Mouse (Mus musculus) liver, embryonic 13.5 days (tissue): ENCODE data around the gene Trp53. TPM values are rescaled to one million over a fixed set of nuclear protein-coding genes. Genes with fewer than 3 reads are reported as not detected.

Experiments used
- ATAC-seq: fragments of 200-750 bp; cut with Nextera tagmentation; 2 replicates; pipeline ENCODE4 v1.8.0; 2017; ENCODE audit warnings: low read depth, mild to moderate bottlenecking, moderate number of reproducible peaks, moderate library complexity
- DNase-seq: peaks from one replicate; pipeline ENCODE4 v3.0.0; 2022
- H3K27ac ChIP-seq: fragments of 300-500 bp; sonication (generic); 2 replicates; pipeline ENCODE4 v1.5.1; 2015; ENCODE audit warnings: moderate library complexity, mild to moderate bottlenecking, inconsistent platforms
- H3K27me3 ChIP-seq: fragments of 300-500 bp; sonication (generic); 2 replicates; pipeline ENCODE4 v1.6.1; 2015; ENCODE audit warnings: mild to moderate bottlenecking, inconsistent platforms
- H3K36me3 ChIP-seq: fragments of 300-500 bp; sonication (generic); 2 replicates; pipeline ENCODE4 v1.6.1; 2015; ENCODE audit warnings: mild to moderate bottlenecking, inconsistent platforms
- H3K4me1 ChIP-seq: fragments of 300-500 bp; sonication (generic); replicated peaks from 2 replicates; pipeline ENCODE4 v1.6.1; 2015; ENCODE audit warnings: inconsistent platforms
- H3K4me2 ChIP-seq: fragments of 300-500 bp; sonication (generic); 2 replicates; pipeline ENCODE4 v1.6.1; 2015; ENCODE audit warnings: inconsistent platforms, mild to moderate bottlenecking, moderate library complexity
- H3K4me3 ChIP-seq: fragments of 300-500 bp; sonication (generic); replicated peaks from 2 replicates; pipeline ENCODE4 v1.5.1; 2015; ENCODE audit warnings: mild to moderate bottlenecking, inconsistent platforms
- H3K9ac ChIP-seq: fragments of 300-500 bp; sonication (generic); 2 replicates; pipeline ENCODE4 v1.6.1; 2015; ENCODE audit warnings: mild to moderate bottlenecking, inconsistent platforms
- H3K9me3 ChIP-seq: fragments of 300-500 bp; sonication (generic); replicated peaks from 2 replicates; pipeline ENCODE4 v1.6.1; 2016; ENCODE audit warnings: inconsistent platforms
- WGBS: fragments of 180-500 bp; shearing (Covaris S2); methylation state at CpG from one replicate; pipeline ENCODE4 v1.1.7; 2015; ENCODE audit not compliant: insufficient replicate concordance; 5-methylcytosine and 5-hydroxymethylcytosine counted together
- polyA plus RNA-seq: library from polyadenylated mRNA; unstranded; fragments of >200 nt; fragmentation: Nextera tagmentation; extraction: Ambion mirVana; gene quantifications from 2 replicates; pipeline ENCODE4 v1.2.1, GENCODE M21; 2015

The Trp53 gene
- polyA plus RNA-seq, 1 experiment from 2014 or later: 83.0 TPM

DNA sequence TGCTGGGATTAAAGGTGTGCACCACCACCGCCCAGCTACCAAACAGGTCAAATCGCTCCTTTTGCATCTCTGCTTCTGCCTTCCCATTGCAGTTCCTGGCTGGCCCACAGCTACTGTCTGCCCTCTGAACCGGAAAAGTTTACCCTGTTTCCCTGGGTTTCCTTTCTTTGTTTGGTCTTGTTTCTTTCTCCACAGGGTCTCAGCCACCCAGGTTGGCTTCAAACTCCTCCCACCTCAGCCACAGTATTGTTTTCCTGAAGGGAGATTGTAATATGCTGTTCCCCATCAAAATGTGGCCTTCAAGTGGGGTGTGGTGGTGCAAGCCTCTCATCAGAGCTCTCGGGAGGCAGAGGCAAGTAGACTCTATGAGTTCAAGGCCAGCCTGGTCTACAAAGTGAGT, 28.8 kb upstream of the Trp53 start:
- H3K27ac ChIP-seq: no peak overlapping the region
- H3K4me3 ChIP-seq: no peak overlapping the region
- DNase-seq: no peak
- peaks cover 13% of the 10 kb centered on the region for H3K4me1 ChIP-seq
- H3K9ac ChIP-seq: no peak overlapping the region
- no peaks in the 10 kb centered on the region for H3K9me3 ChIP-seq
- ATAC-seq: no peak
- no peaks in the 10 kb centered on the region for H3K36me3 ChIP-seq
- WGBS: 52% methylated on average over 4 of the region's 4 CpGs
- H3K4me2 ChIP-seq: no peak overlapping the region
- H3K27me3 ChIP-seq: peaks cover 66% of the 10 kb centered on the region

DNA sequence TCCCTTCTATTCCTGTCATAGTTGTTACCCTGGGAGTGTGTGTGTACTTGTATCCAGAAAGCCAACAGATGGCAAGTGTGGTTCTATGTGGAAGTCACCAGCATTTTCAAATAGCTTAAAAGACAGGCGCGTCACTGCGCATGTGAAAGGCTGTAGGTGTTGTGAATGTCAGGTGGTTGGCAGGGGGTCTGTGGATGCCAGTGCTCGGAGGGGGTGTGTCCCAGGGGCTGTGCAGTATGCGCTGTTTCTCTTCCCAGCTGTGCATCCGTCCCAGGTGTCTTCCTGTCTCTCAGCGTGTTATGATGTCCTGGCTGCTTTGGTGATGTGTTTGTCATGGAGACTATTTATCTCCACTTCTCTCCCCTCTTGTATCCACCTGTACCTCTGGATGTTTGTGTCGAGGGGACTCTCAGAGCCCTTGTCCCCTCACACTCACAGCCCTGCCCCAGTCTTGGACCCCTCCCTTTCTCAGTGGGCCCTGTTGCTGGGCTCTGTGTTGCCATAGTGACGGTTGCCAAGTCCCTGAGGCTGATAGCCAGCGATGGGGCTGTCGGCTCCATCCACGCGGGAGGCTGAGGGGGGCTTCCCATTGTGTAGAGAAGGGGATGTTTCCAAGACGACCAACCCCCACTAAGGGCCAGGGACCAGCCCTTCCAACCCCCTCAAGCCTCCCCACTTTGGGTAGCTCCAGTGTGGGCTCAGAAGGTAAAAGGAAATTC, 27.4 kb upstream of the Trp53 start:
- no peak overlapping the region for H3K4me3 ChIP-seq
- H3K4me1 ChIP-seq: no peaks in the 10 kb centered on the region; the same call in 1 of the 2 replicates
- ATAC-seq: no peak

DNA sequence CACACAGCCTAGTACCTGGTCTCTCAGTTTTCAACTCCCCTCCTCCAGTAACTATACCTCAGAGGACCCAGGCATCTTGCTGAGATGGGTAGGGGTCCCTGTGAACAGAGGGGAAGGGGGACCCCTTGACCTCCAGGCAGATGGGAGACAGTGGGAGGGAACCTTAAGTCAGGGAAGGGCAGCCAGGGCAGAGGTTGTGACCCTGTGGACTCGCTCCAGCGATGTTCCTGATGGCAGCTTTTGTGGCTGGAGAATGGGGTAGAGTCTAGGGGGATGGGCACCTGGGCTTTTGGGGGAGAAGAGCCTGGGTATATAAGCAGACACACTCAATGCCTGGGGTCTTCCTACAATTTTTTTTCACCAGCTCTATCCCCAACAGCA, 26.8 kb upstream of the Trp53 start:
- Histone ChIP-seq H3K4me3 (no peak overlapping the region), H3K4me2 (no peak overlapping the region), H3K9ac (no peak overlapping the region), H3K9me3 (no peaks in the 10 kb centered on the region), H3K27ac (no peak overlapping the region), H3K36me3 (no peaks in the 10 kb centered on the region), H3K4me1 (peaks cover under 1% of the 10 kb centered on the region; the same call in 1 of the 2 replicates), H3K27me3 (peaks cover 66% of the 10 kb centered on the region)
- WGBS: 44% methylated on average over 2 of the region's 2 CpGs
- DNase-seq (no peak), ATAC-seq (no peak)

More for the DNA sequence above, 27.4 kb upstream of the Trp53 start:
- peaks cover 66% of the 10 kb centered on the region for H3K27me3 ChIP-seq
- no peaks in the 10 kb centered on the region for H3K36me3 ChIP-seq
- no peak overlapping the region for H3K9ac ChIP-seq
- H3K4me2 ChIP-seq: no peak overlapping the region
- no peak for DNase-seq
- no peak overlapping the region for H3K27ac ChIP-seq
- 39% methylated on average over 14 of the region's 14 CpGs for WGBS
- H3K9me3 ChIP-seq: no peaks in the 10 kb centered on the region

DNA sequence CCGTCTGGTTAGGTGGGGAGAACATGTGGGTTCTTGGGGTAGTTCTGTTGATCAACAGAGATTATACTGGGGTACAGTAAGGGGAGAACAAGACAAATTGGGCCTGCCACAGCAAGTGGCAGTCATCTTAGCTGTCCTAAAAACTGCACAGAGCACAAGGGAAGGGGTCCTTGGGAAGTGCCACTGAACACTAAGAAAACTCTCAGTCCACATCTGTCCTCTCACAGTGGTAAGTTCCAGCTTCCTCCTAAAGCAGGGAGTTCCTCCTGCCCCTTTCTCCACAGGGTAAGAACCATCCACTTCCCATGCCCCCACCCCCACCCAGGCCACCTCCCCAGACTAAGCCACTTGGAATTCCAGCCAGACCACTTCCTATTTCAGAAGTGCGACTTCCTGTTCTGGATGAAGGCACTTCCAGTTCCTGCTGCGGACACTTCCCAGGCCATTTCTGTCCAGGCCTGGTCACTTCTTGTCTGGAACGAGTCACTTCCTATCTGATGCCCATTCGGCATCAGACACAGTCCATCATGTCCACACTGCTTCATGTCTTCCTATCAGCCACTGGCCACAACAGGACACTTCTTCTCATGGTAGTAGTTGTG, 25.5 kb upstream of the Trp53 start:
- DNase-seq (no peak), ATAC-seq (0 out of 2 replicates have a peak, but pooled peaks have one; percentile 19)
- Histone ChIP-seq H3K9ac (no peak overlapping the region), H3K4me1 (peaks cover 14% of the 10 kb centered on the region), H3K9me3 (no peaks in the 10 kb centered on the region), H3K36me3 (no peaks in the 10 kb centered on the region), H3K4me2 (no peak overlapping the region), H3K27ac (no peak overlapping the region; the same call in 1 of the 2 replicates), H3K27me3 (peaks cover 66% of the 10 kb centered on the region), H3K4me3 (no peak overlapping the region)
- 38% methylated on average over 5 of the region's 5 CpGs for WGBS

DNA sequence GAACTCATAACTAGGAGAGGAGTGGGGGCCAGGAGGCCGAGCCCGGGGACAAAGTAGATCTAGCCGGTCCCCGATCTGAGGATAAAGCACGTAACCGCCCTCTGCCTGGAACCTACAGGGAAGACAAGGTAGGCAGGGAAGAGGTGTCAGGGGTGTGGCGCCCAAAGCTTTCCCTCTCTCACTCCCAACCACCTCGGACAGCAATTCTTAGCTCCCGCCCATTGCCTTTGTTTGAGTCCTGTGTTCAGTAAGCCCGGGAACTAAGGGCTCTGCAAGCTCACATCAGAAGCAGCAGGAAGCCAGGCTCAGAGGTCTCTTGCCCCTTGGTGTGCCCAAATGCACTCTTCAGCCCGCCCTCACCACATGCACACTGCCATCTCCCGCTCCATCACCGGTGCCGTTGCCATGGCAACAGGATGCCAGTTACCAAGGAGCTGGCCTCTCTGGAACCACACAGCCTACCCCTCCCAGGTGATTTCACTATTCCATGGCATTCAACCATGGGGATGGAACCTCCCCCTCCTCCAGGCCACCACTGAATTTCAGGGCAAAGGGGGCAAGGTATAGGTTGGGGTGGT, 22.7 kb upstream of the Trp53 start:
- DNase-seq: no peak
- ATAC-seq: no peak
- Histone ChIP-seq H3K27me3 (peaks cover 82% of the 10 kb centered on the region), H3K4me2 (no peak overlapping the region), H3K4me1 (peaks cover 28% of the 10 kb centered on the region), H3K4me3 (no peak overlapping the region), H3K27ac (no peak overlapping the region), H3K9me3 (no peaks in the 10 kb centered on the region), H3K9ac (no peak overlapping the region), H3K36me3 (peaks cover 20% of the 10 kb centered on the region)
- 39% methylated on average over 14 of the region's 14 CpGs for WGBS

DNA sequence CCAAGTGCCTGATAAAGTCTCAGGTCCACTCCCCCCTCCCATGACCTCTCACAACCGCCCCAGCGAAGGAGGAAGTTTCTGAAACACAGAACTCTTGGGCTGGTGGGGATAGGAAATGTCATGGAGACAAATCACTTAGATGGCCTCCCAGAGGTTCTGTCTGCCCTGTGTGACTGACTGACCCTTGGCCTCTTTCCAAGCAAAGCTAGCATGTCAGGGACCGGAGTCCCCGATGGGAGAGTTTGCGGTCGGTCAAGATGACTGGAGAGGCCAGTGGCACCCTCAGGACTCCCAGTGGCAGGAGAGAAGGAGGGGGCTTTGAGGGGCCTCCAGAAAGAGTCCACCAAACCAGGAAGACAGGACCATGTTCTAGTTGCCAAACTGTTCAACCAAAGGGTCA, 21.4 kb upstream of the Trp53 start:
- Histone ChIP-seq H3K4me1 (peaks cover 34% of the 10 kb centered on the region), H3K27ac (no peak overlapping the region), H3K36me3 (peaks cover 33% of the 10 kb centered on the region), H3K27me3 (peaks cover 70% of the 10 kb centered on the region), H3K4me2 (peak overlapping the region; percentile 56; the same call in 1 of the 2 replicates), H3K9ac (peak overlapping the region; percentile 17; the same call in 1 of the 2 replicates), H3K9me3 (no peaks in the 10 kb centered on the region), H3K4me3 (no peak overlapping the region)
- WGBS: 13% methylated on average over 6 of the region's 6 CpGs
- ATAC-seq (no peak), DNase-seq (no peak)

DNA sequence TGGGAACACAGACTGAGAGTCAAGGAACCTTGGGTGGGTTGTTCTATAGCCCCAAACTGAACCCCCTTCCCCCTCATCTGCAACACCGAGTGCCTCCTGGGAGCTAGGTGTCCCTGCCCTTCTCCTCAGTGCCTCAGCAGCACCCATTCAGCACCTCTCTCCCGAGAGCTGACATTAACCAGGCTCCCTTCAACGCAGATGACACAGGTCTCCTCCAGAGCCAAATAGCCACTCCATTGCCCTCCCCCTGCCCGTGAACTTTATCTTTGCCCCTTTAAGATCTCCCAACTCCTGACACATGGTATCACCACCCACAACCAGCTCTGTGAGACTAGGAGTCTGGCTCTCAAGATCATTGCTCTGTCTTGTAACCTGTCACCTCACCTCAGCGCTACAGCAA, 21.0 kb upstream of the Trp53 start:
- peak overlapping the region; percentile 56 for H3K4me2 ChIP-seq
- peak overlapping the region; percentile 46 for H3K4me3 ChIP-seq
- H3K27me3 ChIP-seq: peaks cover 70% of the 10 kb centered on the region
- H3K36me3 ChIP-seq: peaks cover 37% of the 10 kb centered on the region
- ATAC-seq (no peak), DNase-seq (no peak)
- WGBS: 14% methylated on average over 5 of the region's 5 CpGs
- peaks cover 38% of the 10 kb centered on the region for H3K4me1 ChIP-seq
- H3K27ac ChIP-seq: no peak overlapping the region
- H3K9ac ChIP-seq: peak overlapping the region; percentile 17; the same call in 1 of the 2 replicates
- H3K9me3 ChIP-seq: no peaks in the 10 kb centered on the region

DNA sequence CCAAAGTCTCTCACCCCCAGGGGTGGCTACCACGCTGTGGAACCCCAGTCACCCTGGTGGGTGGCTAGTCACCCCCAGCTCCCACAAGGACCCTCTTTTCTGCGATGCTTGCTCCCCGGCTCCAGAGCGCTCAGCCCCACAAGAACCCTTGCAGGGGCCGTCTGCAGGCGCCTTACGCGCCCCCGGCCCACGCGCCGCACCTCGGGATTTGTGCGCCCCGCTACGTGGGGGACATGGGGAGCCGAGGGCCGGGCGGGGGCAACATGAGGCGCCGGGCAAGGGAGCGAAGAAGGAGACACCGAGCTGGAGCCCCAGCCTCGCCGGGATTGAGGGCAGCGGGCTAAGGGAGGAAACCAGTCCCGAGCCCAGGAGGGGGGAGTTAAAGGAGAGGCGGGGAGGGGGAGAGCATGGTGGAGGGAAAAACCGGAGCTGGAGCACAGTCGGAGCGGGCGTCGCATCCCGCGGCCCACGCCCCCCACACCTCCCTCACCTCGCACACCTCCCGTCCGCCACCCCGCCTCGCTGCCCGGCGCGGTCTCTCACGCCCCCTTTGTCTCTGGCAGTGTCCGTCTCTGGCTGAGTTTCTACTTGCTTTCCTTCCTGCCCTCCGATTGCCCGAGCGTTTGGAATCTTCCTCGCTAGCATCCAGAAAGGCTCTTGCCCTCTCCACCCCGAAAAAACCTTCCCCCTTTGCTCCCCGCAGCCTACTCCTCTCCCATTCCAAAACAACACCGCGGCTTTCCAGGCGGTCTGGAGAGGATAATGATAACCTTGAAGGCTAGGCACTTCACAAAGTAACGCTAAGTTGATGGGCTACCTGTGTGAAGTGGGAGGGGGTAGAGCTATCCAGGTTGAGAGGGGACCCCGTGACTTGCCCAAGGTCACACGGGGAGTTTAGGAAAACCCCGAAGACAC, 20.1 kb upstream of the Trp53 start, which contains the start of gene Efnb3:
Gene Efnb3, minus strand, starts transcription at position 355 of the 915 bp plus-strand sequence.
- Histone ChIP-seq H3K4me2 (peak within 1 kb of the TSS; percentile 56), H3K27ac (no peak within 1 kb of the TSS), H3K9ac (peak within 1 kb of the TSS; percentile 61), H3K27me3 (peaks cover 66% of the 10 kb centered on the region), H3K4me1 (peaks cover 40% of the 10 kb centered on the region), H3K36me3 (peaks cover 42% of the 10 kb centered on the region), H3K9me3 (no peaks in the 10 kb centered on the region), H3K4me3 (peak within 1 kb of the TSS; percentile 46)
- DNase-seq (no peak), ATAC-seq (no peak)
- 7% methylated on average over 56 of the region's 59 CpGs for WGBS

DNA sequence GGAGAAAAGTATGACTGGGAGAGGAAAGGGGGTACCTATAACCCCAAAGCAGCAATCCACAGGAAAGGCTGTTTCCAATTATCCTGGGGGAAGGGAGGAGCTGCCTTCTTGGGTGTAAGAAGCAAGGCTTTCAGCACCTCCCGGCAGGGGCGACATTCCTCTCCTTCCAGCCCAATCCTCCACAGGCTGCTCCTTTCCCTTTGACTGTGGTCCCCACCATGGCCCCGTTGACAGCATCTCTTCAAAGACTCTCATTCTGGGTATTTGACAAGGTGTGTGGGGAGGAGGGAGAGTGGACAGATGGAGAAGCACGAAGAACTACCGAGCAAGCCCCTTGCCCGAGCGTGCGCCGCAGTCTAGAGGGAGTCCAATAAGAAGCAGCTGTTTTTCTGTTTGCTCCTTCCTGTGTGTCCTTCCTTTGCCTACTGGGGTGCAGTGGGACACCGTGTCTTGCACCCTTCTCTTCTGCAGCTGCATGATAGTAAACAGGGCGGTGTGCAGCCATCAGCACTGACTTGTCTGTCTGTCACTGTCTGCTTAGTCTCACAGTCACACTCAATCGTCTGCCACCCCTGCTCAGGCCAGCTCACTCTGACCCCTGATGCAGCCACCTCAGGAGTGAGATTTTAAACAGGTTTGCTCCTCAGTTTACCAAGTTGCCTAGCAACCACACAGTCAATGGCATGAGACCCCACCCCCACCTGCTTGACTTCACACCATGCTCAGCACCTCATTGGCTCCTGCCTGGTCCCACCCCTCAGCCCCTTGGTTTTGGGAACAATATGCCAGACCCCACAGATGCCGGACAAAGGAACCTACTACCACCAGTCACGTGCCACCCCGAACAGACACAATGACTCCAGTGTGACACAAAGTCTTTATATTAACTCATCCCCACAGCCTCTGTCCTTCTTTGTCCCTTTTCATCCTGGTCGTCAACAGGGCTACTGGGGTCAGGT, 19.0 kb upstream of the Trp53 start:
- Histone ChIP-seq H3K4me2 (no peak overlapping the region), H3K36me3 (peaks cover 52% of the 10 kb centered on the region), H3K9ac (no peak overlapping the region), H3K27me3 (peaks cover 59% of the 10 kb centered on the region), H3K9me3 (no peaks in the 10 kb centered on the region), H3K4me3 (no peak overlapping the region), H3K4me1 (peaks cover 43% of the 10 kb centered on the region), H3K27ac (no peak overlapping the region)
- 75% methylated on average over 16 of the region's 16 CpGs for WGBS
- ATAC-seq (no peak), DNase-seq (no peak)

DNA sequence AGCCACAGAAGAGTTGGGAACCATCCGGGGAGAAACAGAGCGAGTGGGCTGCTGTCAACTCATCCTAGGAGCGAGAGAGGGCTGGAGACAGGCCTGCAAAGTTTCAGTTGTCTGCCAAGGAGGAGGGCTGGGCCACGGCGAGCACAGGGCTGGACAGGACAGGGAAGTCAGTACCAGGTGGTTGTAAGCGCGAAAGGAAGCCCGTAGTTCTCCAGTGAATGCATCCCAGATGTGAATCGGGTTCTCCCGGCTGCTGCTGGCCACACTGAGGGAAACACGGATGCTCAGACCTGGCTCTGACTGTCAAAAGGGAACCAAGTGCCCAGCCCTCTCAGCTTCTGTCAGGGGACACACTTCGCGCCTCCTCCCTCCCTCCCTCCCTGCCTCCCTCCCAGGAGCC, 16.8 kb upstream of the Trp53 start:
- Histone ChIP-seq H3K27ac (no peak overlapping the region), H3K36me3 (peaks cover 74% of the 10 kb centered on the region), H3K9me3 (no peaks in the 10 kb centered on the region), H3K9ac (no peak overlapping the region), H3K4me2 (no peak overlapping the region), H3K27me3 (peaks cover 39% of the 10 kb centered on the region), H3K4me1 (peaks cover 42% of the 10 kb centered on the region), H3K4me3 (no peak overlapping the region)
- WGBS: 83% methylated on average over 13 of the region's 13 CpGs
- ATAC-seq (no peak), DNase-seq (no peak)
